Mouse (Mus musculus) CH12.LX (cell line): Measurements from ENCODE around the gene Cic. TPM values are rescaled to one million over a fixed set of nuclear protein-coding genes. Genes with fewer than 3 reads are reported as not detected.

Source experiments
- DNase-seq: peaks from one replicate; pipeline ENCODE4 v3.0.0-alpha.2; 2013; ENCODE audit errors: extremely low read depth
- H3K27ac ChIP-seq: 2 replicates; pipeline ENCODE4 v1.5.1; 2012; ENCODE audit warnings: low read depth, mild to moderate bottlenecking, control low read depth, moderate library complexity; ENCODE audit not compliant: insufficient read depth
- H3K27me3 ChIP-seq: replicated peaks from 2 replicates; pipeline ENCODE3; 2012; ENCODE audit warnings: inconsistent platforms
- H3K36me3 ChIP-seq, 2 experiments: replicated peaks in 1 of 2; 2 replicates each; pipeline versions ENCODE3 to v1.6.1; 2012; ENCODE audit warnings: inconsistent platforms in 1 of 2, low read length in 1 of 2, mild to moderate bottlenecking in 1 of 2, mixed read lengths in 1 of 2, moderate library complexity in 1 of 2; ENCODE audit not compliant: control insufficient read depth in 1 of 2, insufficient read depth in 1 of 2
- H3K4me1 ChIP-seq, 2 experiments: 2 replicates each; pipeline ENCODE4 v1.6.1; 2012; ENCODE audit warnings: inconsistent platforms in 1 of 2, moderate library complexity in 1 of 2; ENCODE audit not compliant: insufficient read depth in 2 of 2, control insufficient read depth in 1 of 2
- H3K4me2 ChIP-seq: 2 replicates; pipeline ENCODE4 v1.6.1; 2012; ENCODE audit warnings: low read depth, mild to moderate bottlenecking, control low read depth; ENCODE audit not compliant: poor library complexity, insufficient read depth, severe bottlenecking
- H3K4me3 ChIP-seq, 3 experiments: fragments of 150-350 bp in 1 of 3; sonication (generic) in 1 of 3; replicated peaks in 1 of 3; 2 replicates each; pipeline versions ENCODE3 to v1.5.1; 2011 to 2012; ENCODE audit warnings: low read depth in 2 of 3, low read length in 2 of 3, mild to moderate bottlenecking in 2 of 3, moderate library complexity in 2 of 3, control low read depth in 1 of 3, improper control_type of control experiment in 1 of 3, inconsistent platforms in 1 of 3, mixed read lengths in 1 of 3; ENCODE audit not compliant: poor library complexity in 1 of 3
- H3K79me2 ChIP-seq: replicated peaks from 2 replicates; pipeline ENCODE4 v1.6.1; 2012; ENCODE audit warnings: mild to moderate bottlenecking, moderate library complexity; ENCODE audit not compliant: control insufficient read depth, poor library complexity, insufficient read depth, severe bottlenecking; ENCODE audit errors: extremely low read depth
- H3K9ac ChIP-seq: 2 replicates; pipeline ENCODE4 v1.6.1; 2012; ENCODE audit warnings: low read depth, mild to moderate bottlenecking, control low read depth, moderate library complexity; ENCODE audit not compliant: insufficient read depth
- H3K9me3 ChIP-seq: replicated peaks from 2 replicates; pipeline ENCODE3; 2012; ENCODE audit warnings: low read length, inconsistent platforms, mixed read lengths
- BHLHE40 ChIP-seq: IDR thresholded peaks from 2 replicates; pipeline ENCODE4 v1.6.1; 2011; ENCODE audit warnings: mild to moderate bottlenecking, low read depth, low read length, improper control_type of control experiment
- CTCF ChIP-seq, 2 experiments: IDR thresholded peaks in 1 of 2; conservative IDR thresholded peaks in 1 of 2; 2 replicates each; pipeline ENCODE4 v1.5.1; 2011 to 2012; ENCODE audit warnings: low read depth in 2 of 2, low read length in 2 of 2, improper control_type of control experiment in 1 of 2, inconsistent platforms in 1 of 2, mild to moderate bottlenecking in 1 of 2, moderate library complexity in 1 of 2
- E2F4 ChIP-seq: IDR thresholded peaks from 2 replicates; pipeline ENCODE4 v1.6.1; 2011; ENCODE audit warnings: low read depth, low read length, improper control_type of control experiment; ENCODE audit not compliant: insufficient replicate concordance
- IRF4 ChIP-seq: IDR thresholded peaks from 2 replicates; pipeline ENCODE4 v1.6.1; 2014; ENCODE audit warnings: low read depth, mild to moderate bottlenecking, inconsistent platforms, low read length, improper control_type of control experiment
- JUN ChIP-seq: IDR thresholded peaks from 2 replicates; pipeline ENCODE4 v1.6.1; 2011; ENCODE audit warnings: low read depth, mild to moderate bottlenecking, low read length, improper control_type of control experiment, moderate library complexity; ENCODE audit not compliant: insufficient read depth
- JUND ChIP-seq: conservative IDR thresholded peaks from 2 replicates; pipeline ENCODE4 v1.6.1; 2011; ENCODE audit warnings: low read depth, low read length, improper control_type of control experiment
- KAT2A ChIP-seq: IDR thresholded peaks from 2 replicates; pipeline ENCODE4 v1.6.1; 2012; ENCODE audit warnings: low read length, improper control_type of control experiment, inconsistent platforms; ENCODE audit not compliant: insufficient replicate concordance
- MAFK ChIP-seq: IDR thresholded peaks from 2 replicates; pipeline ENCODE4 v1.6.1; 2011; ENCODE audit warnings: low read length, improper control_type of control experiment; ENCODE audit not compliant: insufficient replicate concordance
- MEF2A ChIP-seq: IDR thresholded peaks from 2 replicates; pipeline ENCODE4 v1.6.1; 2014; ENCODE audit warnings: low read depth, mild to moderate bottlenecking, inconsistent platforms, low read length, improper control_type of control experiment, borderline replicate concordance
- MXI1 ChIP-seq: IDR thresholded peaks from 2 replicates; pipeline ENCODE4 v1.6.1; 2011; ENCODE audit warnings: mild to moderate bottlenecking, low read depth, low read length, improper control_type of control experiment
- PAX5 ChIP-seq: IDR thresholded peaks from 2 replicates; pipeline ENCODE4 v1.6.1; 2012; ENCODE audit warnings: low read length, inconsistent platforms, mixed read lengths
- POLR2A ChIP-seq: IDR thresholded peaks from 2 replicates; pipeline ENCODE4 v1.6.1; 2011; ENCODE audit warnings: low read depth, mild to moderate bottlenecking, improper control_type of control experiment, low read length
- RAD21 ChIP-seq: IDR thresholded peaks from 2 replicates; pipeline ENCODE4 v1.6.1; 2011; ENCODE audit warnings: low read depth, mild to moderate bottlenecking, low read length, improper control_type of control experiment, moderate library complexity
- SIN3A ChIP-seq: IDR thresholded peaks from 2 replicates; pipeline ENCODE4 v1.6.1; 2012; ENCODE audit warnings: low read length, improper control_type of control experiment, inconsistent platforms
- TBP ChIP-seq: conservative IDR thresholded peaks from 2 replicates; pipeline ENCODE4 v1.6.1; 2011; ENCODE audit warnings: low read depth, low read length, improper control_type of control experiment
- UBTF ChIP-seq: IDR thresholded peaks from 2 replicates; pipeline ENCODE4 v1.6.1; 2012; ENCODE audit warnings: low read depth, mild to moderate bottlenecking, inconsistent platforms, low read length, improper control_type of control experiment, moderate library complexity
- USF2 ChIP-seq: conservative IDR thresholded peaks from 2 replicates; pipeline ENCODE4 v1.6.1; 2011; ENCODE audit warnings: low read depth, low read length, improper control_type of control experiment
- ZNF384 ChIP-seq: IDR thresholded peaks from 2 replicates; pipeline ENCODE4 v1.6.1; 2012; ENCODE audit warnings: low read depth, low read length, improper control_type of control experiment, inconsistent platforms
- dilution Hi-C: fragments of 300-500 bp; cut with MboI; formaldehyde crosslinking; loops from 2 replicates; pipeline ENCODE4 v1.14.3; 2020; ENCODE audit warnings: low sequenced_read_pairs; ENCODE audit not compliant: extremely low pct_unique_long_range_greater_than_20kb, extremely low pct_ligation_motif_present
- in situ Hi-C: fragments of 300-500 bp; cut with MboI; formaldehyde crosslinking; loops from 3 replicates; pipeline ENCODE4 v1.14.3; 2019; ENCODE audit warnings: low sequenced_read_pairs, low pct_ligation_motif_present, low pct_unique_long_range_greater_than_20kb, mixed read lengths
- polyA plus RNA-seq: library from polyadenylated mRNA; unstranded; fragments of >175 nt; gene quantifications from 2 replicates; pipeline ENCODE4 v1.2.1, GENCODE M21; 2012; ENCODE audit warnings: low read depth; ENCODE audit not compliant: insufficient read length
- total RNA-seq, 2 experiments: library from RNA; depleted of rRNA; stranded (reverse); fragments of 300-350 nt in 1 of 2; fragments of >200 nt in 1 of 2; gene quantifications; 2 replicates each; pipeline ENCODE4 v1.2.3; 2012 to 2014

The Cic gene
- total and polyA plus RNA-seq, 3 experiments: 2.5 to 34.5 (median 21.7) TPM

DNA sequence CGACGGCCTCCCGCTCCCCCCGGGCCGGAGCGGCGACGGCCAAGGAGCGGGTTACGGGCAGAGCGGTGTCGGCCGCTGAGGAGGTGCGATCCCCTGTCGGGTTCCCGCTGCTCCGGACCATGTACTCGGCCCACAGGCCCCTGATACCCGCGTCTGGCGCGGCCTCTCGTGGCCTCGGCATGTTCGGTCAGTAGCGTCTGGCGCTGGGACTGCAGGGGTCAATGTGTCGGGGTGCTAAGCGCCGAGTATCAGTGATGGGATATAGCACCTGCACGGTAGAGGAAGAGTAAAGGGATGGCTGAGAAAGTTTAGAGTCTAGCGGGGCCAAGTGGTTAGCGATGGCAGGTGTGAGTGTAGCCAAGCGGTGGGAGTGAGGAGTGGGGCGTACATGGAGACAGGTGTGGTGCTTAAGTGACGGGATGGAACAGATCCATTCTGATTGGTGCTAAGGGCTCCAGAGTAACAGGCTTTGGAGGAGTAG is 15.3 kb downstream of the Cic start:
- H3K36me3 ChIP-seq: peaks cover 31 to 36% of the 10 kb centered on the region in 2 experiments
- peaks cover 27 to 53% of the 10 kb centered on the region in 2 experiments for H3K4me1 ChIP-seq
- H3K27ac ChIP-seq: peak overlapping the region; percentile 3; the same call in 1 of the 2 replicates
- peaks cover 9% of the 10 kb centered on the region for H3K79me2 ChIP-seq
- H3K9ac ChIP-seq: peak overlapping the region; percentile 88
- dilution Hi-C loops: no loop called here
- DNase-seq: no peak
- peak overlapping the region; percentile 68 to 73 (median 70) for H3K4me3 ChIP-seq
- H3K27me3 ChIP-seq: no peaks in the 10 kb centered on the region
- H3K4me2 ChIP-seq: peak overlapping the region; percentile 69
- 0 out of 2 replicates have a peak, but pooled peaks have one; percentile 8 for TF ChIP-seq SIN3A
- no peak for TF ChIP-seq ZNF384
- H3K9me3 ChIP-seq: no peaks in the 10 kb centered on the region
- in situ Hi-C loops: no loop called here

DNA sequence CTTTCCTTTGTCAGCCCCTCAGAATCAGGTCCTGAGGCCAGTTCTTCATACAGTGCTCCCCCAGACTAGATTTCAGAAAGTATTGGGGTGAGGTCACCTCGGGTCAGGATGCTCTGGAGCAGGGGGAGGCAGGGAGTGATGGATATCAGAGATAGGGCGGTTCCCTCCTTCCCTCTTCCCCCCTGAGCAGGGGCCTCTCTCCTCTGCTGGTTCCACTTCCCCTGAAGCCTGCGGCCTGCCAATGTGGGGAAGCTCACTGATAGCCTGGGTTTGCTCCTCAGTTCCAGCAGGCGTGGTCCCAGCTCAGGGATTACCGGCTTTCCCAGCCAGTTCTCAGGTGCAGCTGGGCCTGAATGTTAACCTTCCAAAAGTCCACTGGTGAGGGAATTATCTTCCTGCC is 16.1 kb downstream of the Cic start:
- H3K4me1 ChIP-seq: peaks cover 25 to 50% of the 10 kb centered on the region in 2 experiments
- peaks cover 40 to 44% of the 10 kb centered on the region in 2 experiments for H3K36me3 ChIP-seq
- TF ChIP-seq TBP (no peak), IRF4 (peak; percentile 26; the same call in 1 of the 2 replicates)
- TF ChIP-seq, all 38 proteins: peak for 1

DNA sequence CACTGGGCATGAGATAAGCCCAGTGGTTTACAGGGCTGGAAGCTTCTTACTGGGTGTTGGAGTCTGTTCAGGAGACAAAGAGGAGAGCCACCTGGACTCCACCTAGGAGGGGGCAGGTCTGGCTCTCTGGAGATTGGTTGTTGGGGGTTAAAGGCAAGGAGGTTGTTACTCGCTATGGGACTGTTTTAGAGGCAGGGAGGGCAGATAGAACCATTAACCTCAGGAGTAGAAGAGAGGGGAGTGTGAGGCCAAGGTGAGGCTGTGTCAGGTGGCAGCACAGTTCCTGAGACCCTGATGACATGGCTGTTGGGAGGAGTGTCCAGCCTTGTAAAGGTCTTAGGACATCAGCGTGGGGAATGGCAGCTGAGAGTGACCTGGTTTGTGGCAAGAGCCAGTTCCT is 16.7 kb downstream of the Cic start:
- no peak overlapping the region for H3K27ac ChIP-seq
- H3K9ac ChIP-seq: no peak overlapping the region
- in situ Hi-C loops: no loop called here
- TF ChIP-seq JUND: no peak
- no peak for TF ChIP-seq POLR2A
- TF ChIP-seq RAD21: no peak
- no peak for TF ChIP-seq MEF2A
- TF ChIP-seq E2F4: no peak
- no peak for TF ChIP-seq MXI1
- no peak for TF ChIP-seq USF2
- TF ChIP-seq JUN: no peak
- TF ChIP-seq KAT2A: no peak
- TF ChIP-seq UBTF: no peak
- no peak for TF ChIP-seq MAFK
- TF ChIP-seq PAX5: no peak
- no peak for TF ChIP-seq CTCF (conservative IDR thresholded peaks at IDR 0.05 in 1 of 2, IDR thresholded peaks at IDR 0.05 in 1 of 2; ENCODE audit: low read depth in 2 of 2, low read length in 2 of 2)
- no peak for TF ChIP-seq ZNF384
- no peak for TF ChIP-seq BHLHE40
- TF ChIP-seq, all 38 proteins: peak for 0
- no peak for DNase-seq
- Histone ChIP-seq H3K4me2 (0 out of 2 replicates have a peak overlapping the region, but pooled peaks have one; percentile 69), H3K36me3 (peaks cover 45 to 50% of the 10 kb centered on the region in 2 experiments), H3K27me3 (no peaks in the 10 kb centered on the region), H3K4me1 (peaks cover 25 to 49% of the 10 kb centered on the region in 2 experiments), H3K9me3 (peaks cover 4% of the 10 kb centered on the region), H3K79me2 (peaks cover 9% of the 10 kb centered on the region), H3K4me3 (no peak overlapping the region)
- dilution Hi-C loops: no loop called here

More for the DNA sequence above, 16.1 kb downstream of the Cic start:
- Histone ChIP-seq H3K27me3 (no peaks in the 10 kb centered on the region), H3K79me2 (peaks cover 9% of the 10 kb centered on the region), H3K27ac (no peak overlapping the region), H3K9ac (peak overlapping the region; percentile 88; the same call in 1 of the 2 replicates), H3K4me2 (peak overlapping the region; percentile 69; the same call in 1 of the 2 replicates), H3K9me3 (no peaks in the 10 kb centered on the region), H3K4me3 (peak overlapping the region in 2 of 3 experiments; percentile 70 to 73)
- in situ Hi-C loops (no loop called here), dilution Hi-C loops (no loop called here)
- no peak for DNase-seq
